Mouse (Mus musculus) limb, embryonic 13.5 days (tissue): ENCODE results near the gene Gm5617. TPM values are rescaled to one million over a fixed set of nuclear protein-coding genes. Genes with fewer than 3 reads are reported as not detected.
"Not testable (repeated sequence)": the region's sequence is repeated elsewhere in the genome, so short reads cannot be mapped to it uniquely, and the experiment has no call there.

Experiments used
- ATAC-seq: fragments of 200-750 bp; cut with Nextera tagmentation; 2 replicates; pipeline ENCODE4 v1.8.0; 2017; ENCODE audit warnings: low read depth, moderate number of reproducible peaks, moderate TSS enrichment; ENCODE audit not compliant: low FRiP score
- H3K27ac ChIP-seq: fragments of 300-500 bp; sonication (generic); 2 replicates; pipeline ENCODE4 v1.5.1; 2015; ENCODE audit warnings: inconsistent platforms, mild to moderate bottlenecking, moderate library complexity
- H3K27me3 ChIP-seq: fragments of 300-500 bp; sonication (generic); 2 replicates; pipeline ENCODE4 v1.6.1; 2015; ENCODE audit warnings: mild to moderate bottlenecking, inconsistent platforms
- H3K36me3 ChIP-seq: fragments of 300-500 bp; sonication (generic); 2 replicates; pipeline ENCODE4 v1.6.1; 2015; ENCODE audit warnings: inconsistent platforms, mild to moderate bottlenecking, moderate library complexity
- H3K4me1 ChIP-seq: fragments of 300-500 bp; sonication (generic); 2 replicates; pipeline ENCODE4 v1.6.1; 2015; ENCODE audit warnings: inconsistent platforms
- H3K4me2 ChIP-seq: fragments of 300-500 bp; sonication (generic); replicated peaks from 2 replicates; pipeline ENCODE4 v1.6.1; 2015; ENCODE audit warnings: inconsistent platforms, mild to moderate bottlenecking, moderate library complexity
- H3K4me3 ChIP-seq: fragments of 300-500 bp; sonication (generic); 2 replicates; pipeline ENCODE4 v1.5.1; 2015; ENCODE audit warnings: moderate library complexity, mild to moderate bottlenecking, inconsistent platforms
- H3K9ac ChIP-seq: fragments of 300-500 bp; sonication (generic); 2 replicates; pipeline ENCODE4 v1.6.1; 2015; ENCODE audit warnings: mild to moderate bottlenecking, inconsistent platforms
- H3K9me3 ChIP-seq: fragments of 300-500 bp; sonication (generic); 2 replicates; pipeline ENCODE4 v1.6.1; 2016; ENCODE audit warnings: inconsistent platforms
- WGBS: fragments of 180-500 bp; shearing (Covaris S2); methylation state at CpG from one replicate; pipeline ENCODE4 v1.1.7; 2015; 5-methylcytosine and 5-hydroxymethylcytosine counted together
- polyA plus RNA-seq: library from polyadenylated mRNA; unstranded; fragments of >200 nt; fragmentation: Nextera tagmentation; extraction: Ambion mirVana; gene quantifications from 2 replicates; pipeline ENCODE4 v1.2.1, GENCODE M21; 2015

The Gm5617 gene
- polyA plus RNA-seq, 1 experiment from 2014 or later, result 34.1 TPM

DNA sequence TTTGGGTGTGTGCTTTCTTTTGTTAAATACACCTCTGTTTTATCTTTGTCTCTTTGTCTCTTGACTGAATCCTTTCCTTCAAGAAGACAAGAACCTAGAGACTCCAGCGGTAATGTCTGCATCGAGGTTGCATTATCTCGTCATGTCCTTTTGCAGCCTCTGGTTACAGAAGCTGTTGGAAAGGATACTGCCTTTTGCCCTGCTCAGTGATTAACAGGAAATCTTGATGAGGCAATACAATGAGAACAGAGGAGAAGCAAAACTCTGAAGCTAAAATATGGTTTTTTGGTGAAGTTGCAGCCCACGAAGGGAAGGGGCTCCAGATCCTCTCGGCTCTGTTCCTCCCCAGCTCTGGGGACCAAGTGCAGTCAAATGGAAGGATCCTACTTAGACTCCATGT lies 14.9 kb downstream of the Gm5617 start:
- no peaks in the 10 kb centered on the region for H3K36me3 ChIP-seq
- no peaks in the 10 kb centered on the region for H3K9me3 ChIP-seq
- no peaks in the 10 kb centered on the region for H3K4me1 ChIP-seq
- no peak for ATAC-seq
- no peak overlapping the region for H3K4me2 ChIP-seq
- no peak overlapping the region for H3K9ac ChIP-seq
- 83% methylated on average over 5 of the region's 5 CpGs for WGBS
- H3K27me3 ChIP-seq, result no peaks in the 10 kb centered on the region
- H3K4me3 ChIP-seq, result no peak overlapping the region
- no peak overlapping the region for H3K27ac ChIP-seq

GRCm38 (mm10) chr9:48515332-48515731 lies 20.1 kb downstream of the Gm5617 start:
- H3K9ac ChIP-seq, result no peak overlapping the region
- H3K9me3 ChIP-seq, result no peaks in the 10 kb centered on the region
- no peaks in the 10 kb centered on the region for H3K36me3 ChIP-seq
- WGBS, result 42% methylated on average over 1 of the region's 1 CpGs
- no peak for ATAC-seq
- no peak overlapping the region for H3K4me2 ChIP-seq
- peaks cover 10% of the 10 kb centered on the region; the same call in 1 of the 2 replicates for H3K4me1 ChIP-seq
- H3K4me3 ChIP-seq, result no peak overlapping the region
- no peaks in the 10 kb centered on the region for H3K27me3 ChIP-seq
- no peak overlapping the region for H3K27ac ChIP-seq

GRCm38 (mm10) chr9:48516615-48517371 lies 21.6 kb downstream of the Gm5617 start:
- Histone ChIP-seq H3K9ac (no peak overlapping the region), H3K4me2 (peak overlapping the region; percentile 46; the same call in 1 of the 2 replicates), H3K9me3 (no peaks in the 10 kb centered on the region), H3K4me1 (peaks cover 10% of the 10 kb centered on the region; the same call in 1 of the 2 replicates), H3K27me3 (no peaks in the 10 kb centered on the region), H3K36me3 (no peaks in the 10 kb centered on the region), H3K4me3 (no peak overlapping the region), H3K27ac (no peak overlapping the region)
- ATAC-seq, result no peak
- 62% methylated on average over 11 of the region's 11 CpGs for WGBS

- WGBS, result 33% methylated on average over 19 of the region's 19 CpGs
- ATAC-seq, result no peak
- peaks cover 10% of the 10 kb centered on the region; the same call in 1 of the 2 replicates for H3K4me1 ChIP-seq
- H3K36me3 ChIP-seq, result no peaks in the 10 kb centered on the region
- peak overlapping the region; percentile 46 for H3K4me2 ChIP-seq
- H3K4me3 ChIP-seq, result peak overlapping the region; percentile 7; the same call in 1 of the 2 replicates
- no peak overlapping the region for H3K27ac ChIP-seq
- no peaks in the 10 kb centered on the region for H3K27me3 ChIP-seq
- H3K9me3 ChIP-seq, result no peaks in the 10 kb centered on the region
- no peak overlapping the region for H3K9ac ChIP-seq
These were observed 22.3 kb downstream of the Gm5617 start for GRCm38 (mm10) chr9:48517372-48518130.

- 74% methylated on average over 4 of the region's 7 CpGs for WGBS
- H3K4me2 ChIP-seq, ATAC-seq, H3K4me3 ChIP-seq, H3K36me3 ChIP-seq, H3K9me3 ChIP-seq, H3K9ac ChIP-seq, H3K4me1 ChIP-seq, H3K27me3 ChIP-seq, H3K27ac ChIP-seq: not testable (repeated sequence)
These were observed 25.2 kb downstream of the Gm5617 start for GRCm38 (mm10) chr9:48520405-48520804.

GRCm38 (mm10) chr9:48525566-48525965 lies 30.3 kb downstream of the Gm5617 start:
- ATAC-seq, result no peak
- Histone ChIP-seq H3K4me3 (no peak overlapping the region), H3K9me3 (no peaks in the 10 kb centered on the region), H3K9ac (no peak overlapping the region), H3K4me2 (no peak overlapping the region), H3K36me3 (no peaks in the 10 kb centered on the region), H3K27ac (no peak overlapping the region), H3K27me3 (no peaks in the 10 kb centered on the region), H3K4me1 (no peaks in the 10 kb centered on the region)
- 4% methylated on average over 1 of the region's 1 CpGs for WGBS

- H3K4me1 ChIP-seq, result no peaks in the 10 kb centered on the region
- ATAC-seq, result no peak
- H3K36me3 ChIP-seq, result no peaks in the 10 kb centered on the region
- no peaks in the 10 kb centered on the region for H3K9me3 ChIP-seq
- H3K27me3 ChIP-seq, result no peaks in the 10 kb centered on the region
- no peak overlapping the region for H3K27ac ChIP-seq
- no peak overlapping the region for H3K4me3 ChIP-seq
- H3K4me2 ChIP-seq, result no peak overlapping the region
- H3K9ac ChIP-seq, result no peak overlapping the region
- 88% methylated on average over 4 of the region's 4 CpGs for WGBS
These were observed 31.3 kb downstream of the Gm5617 start for GRCm38 (mm10) chr9:48526520-48526919.

GRCm38 (mm10) chr9:48531294-48531693 lies 36.1 kb downstream of the Gm5617 start:
- H3K4me1 ChIP-seq, result no peaks in the 10 kb centered on the region
- no peaks in the 10 kb centered on the region for H3K36me3 ChIP-seq
- H3K27me3 ChIP-seq, result no peaks in the 10 kb centered on the region
- H3K4me3 ChIP-seq, result no peak overlapping the region
- 87% methylated on average over 4 of the region's 4 CpGs for WGBS
- no peak overlapping the region for H3K4me2 ChIP-seq
- no peak overlapping the region for H3K9ac ChIP-seq
- no peaks in the 10 kb centered on the region for H3K9me3 ChIP-seq
- ATAC-seq, result no peak
- no peak overlapping the region for H3K27ac ChIP-seq

GRCm38 (mm10) chr9:48532203-48532602 lies 37.0 kb downstream of the Gm5617 start:
- no peaks in the 10 kb centered on the region for H3K36me3 ChIP-seq
- no peak overlapping the region for H3K27ac ChIP-seq
- ATAC-seq, result no peak
- no peaks in the 10 kb centered on the region for H3K9me3 ChIP-seq
- H3K9ac ChIP-seq, result no peak overlapping the region
- 79% methylated on average over 3 of the region's 3 CpGs for WGBS
- no peaks in the 10 kb centered on the region for H3K27me3 ChIP-seq
- no peak overlapping the region for H3K4me3 ChIP-seq
- H3K4me2 ChIP-seq, result no peak overlapping the region
- no peaks in the 10 kb centered on the region for H3K4me1 ChIP-seq

DNA sequence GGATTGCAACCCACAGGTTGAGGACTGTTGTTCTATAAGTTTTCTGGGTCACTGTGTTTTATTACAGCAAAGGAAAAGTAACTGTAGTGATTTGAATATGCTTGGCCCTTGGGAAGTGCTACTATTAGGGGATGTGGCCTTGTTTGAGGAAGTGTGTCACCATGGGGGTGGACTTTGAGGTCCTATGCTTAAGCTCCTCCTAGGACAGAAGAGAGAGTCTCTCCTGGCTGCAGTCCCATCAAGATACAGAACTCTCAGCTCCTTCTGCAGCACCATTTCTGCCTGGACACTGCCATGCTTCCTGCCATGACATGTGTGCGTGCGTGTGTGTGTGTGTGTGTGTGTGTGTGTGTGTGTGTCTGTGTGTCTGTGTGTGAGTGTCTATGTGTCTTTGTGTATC lies 37.5 kb downstream of the Gm5617 start:
- no peak for ATAC-seq
- Histone ChIP-seq H3K9ac (no peak overlapping the region), H3K36me3 (no peaks in the 10 kb centered on the region), H3K4me2 (no peak overlapping the region), H3K9me3 (no peaks in the 10 kb centered on the region), H3K4me1 (no peaks in the 10 kb centered on the region), H3K4me3 (no peak overlapping the region), H3K27ac (no peak overlapping the region), H3K27me3 (no peaks in the 10 kb centered on the region)
- 91% methylated on average over 2 of the region's 2 CpGs for WGBS

GRCm38 (mm10) chr9:48536414-48536813 lies 41.2 kb downstream of the Gm5617 start:
- no peaks in the 10 kb centered on the region for H3K36me3 ChIP-seq
- H3K4me3 ChIP-seq, result no peak overlapping the region
- H3K9ac ChIP-seq, result no peak overlapping the region
- 0 out of 2 replicates have a peak, but pooled peaks cover 7% of the 10 kb centered on the region for H3K9me3 ChIP-seq
- H3K27ac ChIP-seq, result no peak overlapping the region
- ATAC-seq, result no peak
- 31% methylated on average over 1 of the region's 1 CpGs for WGBS
- H3K4me2 ChIP-seq, result no peak overlapping the region
- peaks cover 11% of the 10 kb centered on the region for H3K4me1 ChIP-seq
- peaks cover 5% of the 10 kb centered on the region; the same call in 1 of the 2 replicates for H3K27me3 ChIP-seq

DNA sequence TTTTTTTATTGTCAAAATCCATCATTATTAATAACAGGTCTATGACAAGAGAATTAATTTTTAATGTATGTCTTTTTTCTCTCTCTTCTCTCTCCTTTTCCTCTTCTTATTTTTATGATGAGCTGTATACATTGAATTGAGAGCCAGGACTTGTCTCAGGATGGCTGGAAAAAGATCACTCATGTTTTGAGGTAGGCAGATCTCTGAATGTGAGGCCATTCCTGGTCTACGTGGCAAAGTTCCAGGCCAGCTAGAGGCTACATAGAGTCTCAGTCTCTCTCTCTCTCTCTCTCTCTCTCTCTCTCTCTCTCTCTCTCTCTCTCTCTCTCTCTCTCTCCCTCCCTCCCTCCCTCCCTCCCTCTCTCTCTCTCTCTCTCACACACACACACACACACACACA lies 42.4 kb downstream of the Gm5617 start:
- 32% methylated on average over 1 of the region's 1 CpGs for WGBS
- H3K4me2 ChIP-seq, H3K4me3 ChIP-seq, H3K27me3 ChIP-seq, H3K9ac ChIP-seq, ATAC-seq, H3K27ac ChIP-seq, H3K36me3 ChIP-seq: not testable (repeated sequence)
- peaks cover 17% of the 10 kb centered on the region; the same call in 1 of the 2 replicates for H3K9me3 ChIP-seq
- H3K4me1 ChIP-seq, result peaks cover 11% of the 10 kb centered on the region
